Mouse (Mus musculus): ENCODE data around the gene Sbk2. TPM values are rescaled to one million over a fixed set of nuclear protein-coding genes. Genes with fewer than 3 reads are reported as not detected.

Sbk2 gene
- polyA plus RNA-seq, 1 experiment = not detected

DNA sequence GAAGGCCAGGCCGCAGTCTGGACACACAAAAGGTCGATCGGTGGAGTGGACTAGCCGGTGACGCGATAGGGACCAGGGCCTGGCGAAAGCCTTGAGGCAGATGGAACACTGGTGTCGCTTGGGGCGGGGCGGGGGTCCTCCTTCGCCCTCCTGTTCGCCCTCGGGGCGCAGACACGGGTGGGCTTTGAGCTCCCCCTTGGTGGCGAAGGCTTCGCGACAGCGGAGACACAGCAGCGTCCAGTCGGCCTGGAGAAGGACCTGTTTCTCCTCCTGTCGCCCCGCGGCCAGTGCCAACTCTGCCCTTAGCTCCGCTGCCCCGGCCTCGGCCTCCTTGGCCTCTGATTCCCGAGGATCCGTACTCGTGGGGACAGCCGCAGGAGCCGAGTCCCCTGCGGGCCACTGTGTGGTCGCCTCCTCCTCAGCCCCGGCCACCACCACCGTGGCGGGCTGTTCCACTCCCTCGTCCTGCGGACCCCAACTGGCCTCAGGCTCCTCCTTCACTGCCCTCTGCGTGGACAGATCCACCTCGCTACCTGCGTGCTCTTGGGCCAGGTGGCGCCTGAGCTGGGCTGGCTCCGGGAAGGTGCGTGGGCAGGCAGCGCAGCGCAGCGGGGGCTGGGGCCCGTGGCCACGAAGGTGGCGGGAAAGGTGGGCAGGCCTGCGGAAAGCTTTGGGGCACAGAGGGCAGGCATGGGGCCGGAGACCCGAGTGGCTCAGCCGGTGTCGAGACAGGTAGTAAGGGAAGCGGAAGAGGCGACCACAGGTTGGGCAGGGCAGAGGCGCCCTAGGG lies 30.0 kb upstream of the Sbk2 start:
- WGBS = 68% methylated on average over 59 of the region's 59 CpGs
- TF ChIP-seq CTCF (IDR thresholded peaks at IDR 0.05; ENCODE audit: insufficient read depth, low read depth, low read length) = no peak
- no peak for TF ChIP-seq POLR2A (IDR thresholded peaks at IDR 0.05; ENCODE audit: insufficient read depth, low read depth, low read length)
- no peak overlapping the region for H3K4me3 ChIP-seq (ENCODE audit: insufficient read depth, low read depth, low read length)
- H3K27ac ChIP-seq (ENCODE audit: insufficient read depth, low read depth, low read length) = no peak overlapping the region
- peaks cover 28% of the 10 kb centered on the region for H3K4me1 ChIP-seq (ENCODE audit: control insufficient read depth, insufficient read depth, low read length)

DNA sequence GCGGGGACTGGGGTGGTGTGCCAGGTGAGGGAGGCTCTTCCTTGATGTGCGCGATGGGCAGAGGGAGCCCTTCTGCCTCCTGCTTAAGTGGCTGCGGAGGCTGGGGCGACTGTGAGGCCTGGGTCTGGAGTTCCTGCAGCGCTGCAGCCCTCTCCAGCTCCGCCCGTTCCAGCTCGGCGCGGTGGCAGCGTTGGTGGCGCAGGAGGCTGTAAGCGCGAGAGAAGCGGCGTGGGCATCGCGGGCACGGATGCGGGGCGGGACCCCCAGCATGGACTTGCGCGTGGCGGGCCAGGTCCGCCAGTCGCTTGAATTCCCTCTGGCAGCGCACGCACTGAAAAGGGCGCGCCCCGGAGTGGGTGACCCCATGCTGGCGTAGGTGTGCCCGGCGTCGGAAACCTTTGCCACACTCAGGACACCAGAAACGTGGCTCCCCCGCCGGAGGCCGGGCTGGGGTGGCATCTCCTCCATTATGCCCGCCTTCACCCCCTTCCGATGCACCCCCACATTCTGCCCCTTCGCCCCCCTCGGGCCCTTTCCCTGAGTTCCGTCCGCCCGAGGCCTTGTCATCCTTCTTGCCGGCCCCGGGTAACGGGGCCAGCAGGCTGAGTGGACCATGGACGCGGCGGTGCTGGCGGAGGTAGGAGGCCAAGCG lies 29.3 kb upstream of the Sbk2 start:
- Histone ChIP-seq H3K27ac (ENCODE audit: insufficient read depth, low read depth, low read length) (no peak overlapping the region), H3K4me3 (ENCODE audit: insufficient read depth, low read depth, low read length) (no peak overlapping the region), H3K4me1 (ENCODE audit: control insufficient read depth, insufficient read depth, low read length) (peaks cover 28% of the 10 kb centered on the region)
- 65% methylated on average over 55 of the region's 55 CpGs for WGBS
- TF ChIP-seq CTCF (IDR thresholded peaks at IDR 0.05; ENCODE audit: insufficient read depth, low read depth, low read length) (no peak), POLR2A (IDR thresholded peaks at IDR 0.05; ENCODE audit: insufficient read depth, low read depth, low read length) (no peak)

DNA sequence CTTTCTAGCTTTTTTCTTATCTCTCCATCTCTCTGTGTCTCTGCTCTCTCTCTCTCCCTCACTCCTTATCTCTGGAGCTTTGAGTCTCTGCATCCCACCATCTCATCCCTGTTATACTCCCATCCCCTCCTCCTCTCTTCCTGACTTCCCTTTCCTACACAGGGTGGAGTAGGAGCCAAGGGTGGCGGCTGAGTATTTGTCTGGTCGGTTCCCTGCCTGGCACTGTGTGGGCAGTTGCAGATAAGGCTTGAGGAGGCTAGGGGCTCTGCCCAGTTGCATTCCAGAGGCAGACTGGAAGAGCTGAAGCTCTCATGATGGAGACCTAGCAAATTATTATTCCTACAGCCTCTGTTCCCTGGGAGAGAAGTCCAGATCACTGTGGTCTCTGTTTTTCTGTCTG lies 24.0 kb upstream of the Sbk2 start:
- Histone ChIP-seq H3K27ac (ENCODE audit: insufficient read depth, low read depth, low read length) (no peak overlapping the region), H3K4me1 (ENCODE audit: control insufficient read depth, insufficient read depth, low read length) (peaks cover 8% of the 10 kb centered on the region; the same call in 1 of the 2 replicates), H3K4me3 (ENCODE audit: insufficient read depth, low read depth, low read length) (no peak overlapping the region)
- TF ChIP-seq CTCF (IDR thresholded peaks at IDR 0.05; ENCODE audit: insufficient read depth, low read depth, low read length) = no peak
- no peak for TF ChIP-seq POLR2A (IDR thresholded peaks at IDR 0.05; ENCODE audit: insufficient read depth, low read depth, low read length)
- 49% methylated on average over 2 of the region's 2 CpGs for WGBS

DNA sequence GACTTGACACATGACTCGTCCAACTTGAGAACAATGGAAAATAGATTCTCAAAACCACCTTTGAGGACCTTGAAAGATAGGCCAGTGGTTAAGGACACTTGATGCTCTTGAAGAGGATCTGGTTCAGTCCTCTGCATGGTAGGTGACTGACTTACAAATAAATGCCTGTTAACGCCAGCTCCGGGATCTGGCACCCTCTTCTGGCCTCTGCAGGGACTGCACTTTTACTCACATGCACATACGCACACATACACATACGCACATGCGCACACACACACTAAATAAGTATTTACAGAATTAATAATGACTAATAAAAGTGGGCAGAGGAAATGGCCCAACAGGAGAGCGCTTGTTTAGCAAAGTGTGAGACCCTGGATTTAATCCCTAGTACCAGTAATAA lies 12.6 kb upstream of the Sbk2 start:
- H3K4me3 ChIP-seq (ENCODE audit: insufficient read depth, low read depth, low read length) = no peak overlapping the region
- TF ChIP-seq CTCF (IDR thresholded peaks at IDR 0.05; ENCODE audit: insufficient read depth, low read depth, low read length) = no peak
- no peak for TF ChIP-seq POLR2A (IDR thresholded peaks at IDR 0.05; ENCODE audit: insufficient read depth, low read depth, low read length)
- peaks cover 8% of the 10 kb centered on the region for H3K4me1 ChIP-seq (ENCODE audit: control insufficient read depth, insufficient read depth, low read length)
- H3K27ac ChIP-seq (ENCODE audit: insufficient read depth, low read depth, low read length) = no peak overlapping the region
- WGBS = 97% methylated on average over 7 of the region's 7 CpGs

DNA sequence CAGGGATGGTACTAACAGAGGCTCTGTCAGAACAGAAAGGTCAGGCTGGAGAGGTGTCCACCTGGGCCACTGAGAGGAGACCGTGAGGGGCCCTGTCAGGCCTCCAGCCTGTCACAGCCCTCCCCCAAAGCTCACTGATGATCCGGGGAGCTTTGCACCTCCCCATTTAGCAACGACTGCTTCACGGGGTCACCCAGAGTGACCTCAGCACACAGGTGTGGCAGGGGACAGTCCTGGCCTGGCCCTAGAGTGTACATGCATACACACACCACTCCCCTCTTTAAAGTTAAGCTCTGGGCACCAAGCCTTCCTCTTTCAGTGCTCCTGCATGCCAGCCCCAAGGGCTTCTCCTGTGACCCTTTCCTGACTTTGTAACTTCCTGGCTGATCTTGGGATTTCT lies 11.2 kb upstream of the Sbk2 start:
- TF ChIP-seq CTCF (IDR thresholded peaks at IDR 0.05; ENCODE audit: insufficient read depth, low read depth, low read length) (no peak), POLR2A (IDR thresholded peaks at IDR 0.05; ENCODE audit: insufficient read depth, low read depth, low read length) (no peak)
- 64% methylated on average over 4 of the region's 4 CpGs for WGBS
- peaks cover 8% of the 10 kb centered on the region for H3K4me1 ChIP-seq (ENCODE audit: control insufficient read depth, insufficient read depth, low read length)
- H3K4me3 ChIP-seq (ENCODE audit: insufficient read depth, low read depth, low read length) = no peak overlapping the region
- no peak overlapping the region for H3K27ac ChIP-seq (ENCODE audit: insufficient read depth, low read depth, low read length)

DNA sequence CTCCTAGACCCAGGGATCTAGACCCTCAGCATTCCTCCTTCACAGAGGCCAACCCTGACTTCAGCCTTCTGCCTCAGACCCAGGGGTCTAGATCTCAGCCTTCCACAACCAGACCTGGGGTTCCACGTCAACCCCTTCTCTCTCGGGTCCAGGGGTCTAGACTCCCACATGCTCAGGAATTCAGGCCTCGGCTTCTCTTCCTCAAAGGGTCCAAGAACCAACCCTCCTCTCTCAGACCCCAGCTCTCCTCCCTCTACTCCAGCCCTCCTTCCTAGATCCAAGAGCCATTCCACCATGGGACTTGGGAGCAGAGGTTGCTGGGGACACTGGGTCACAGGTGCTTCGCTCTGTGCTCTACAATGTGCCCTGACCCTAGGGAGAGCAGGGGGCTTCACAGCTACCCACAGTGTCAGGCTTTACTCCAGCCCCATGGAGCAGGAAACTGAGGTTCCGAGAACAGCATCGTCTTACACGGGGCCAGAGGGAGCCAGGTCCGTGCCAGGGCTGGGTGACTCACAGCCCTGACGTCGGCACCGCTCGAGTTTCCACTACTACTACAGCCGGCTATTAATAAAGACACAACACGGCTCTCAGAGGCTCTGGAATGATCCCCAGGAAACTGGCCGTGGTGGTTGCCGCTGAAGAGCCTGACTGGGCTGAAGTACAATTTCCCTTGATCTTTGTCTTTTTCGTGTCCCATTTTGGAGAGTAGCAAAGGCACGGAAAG lies 8.3 kb upstream of the Sbk2 start:
- no peak overlapping the region for H3K27ac ChIP-seq (ENCODE audit: insufficient read depth, low read depth, low read length)
- no peak for TF ChIP-seq POLR2A (IDR thresholded peaks at IDR 0.05; ENCODE audit: insufficient read depth, low read depth, low read length)
- no peak for TF ChIP-seq CTCF (IDR thresholded peaks at IDR 0.05; ENCODE audit: insufficient read depth, low read depth, low read length)
- WGBS = 52% methylated on average over 18 of the region's 18 CpGs
- H3K4me3 ChIP-seq (ENCODE audit: insufficient read depth, low read depth, low read length) = no peak overlapping the region
- H3K4me1 ChIP-seq (ENCODE audit: control insufficient read depth, insufficient read depth, low read length) = peaks cover 8% of the 10 kb centered on the region

DNA sequence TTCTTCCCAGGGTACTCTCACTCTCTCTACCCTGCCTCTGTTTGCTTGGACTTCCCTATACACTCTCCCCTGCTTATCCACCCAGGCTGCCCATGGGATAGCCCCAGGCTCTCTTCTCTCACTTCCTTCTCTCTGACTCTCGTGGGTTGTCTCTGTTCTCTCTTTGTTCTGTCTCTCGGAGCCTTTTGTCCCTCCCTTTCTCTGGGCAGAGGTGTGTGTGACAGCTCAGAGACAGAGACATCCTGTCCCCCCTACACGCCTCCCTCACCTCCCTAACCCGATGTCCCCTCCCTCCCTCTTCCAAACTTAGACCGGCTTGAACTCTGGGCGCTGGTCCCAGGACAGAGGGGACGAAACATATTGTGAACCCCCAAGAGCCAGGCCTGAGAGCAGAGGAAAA lies 7.5 kb upstream of the Sbk2 start:
- H3K27ac ChIP-seq (ENCODE audit: insufficient read depth, low read depth, low read length) = no peak overlapping the region
- no peak for TF ChIP-seq POLR2A (IDR thresholded peaks at IDR 0.05; ENCODE audit: insufficient read depth, low read depth, low read length)
- no peak for TF ChIP-seq CTCF (IDR thresholded peaks at IDR 0.05; ENCODE audit: insufficient read depth, low read depth, low read length)
- WGBS = 41% methylated on average over 7 of the region's 7 CpGs
- no peak overlapping the region for H3K4me3 ChIP-seq (ENCODE audit: insufficient read depth, low read depth, low read length)
- H3K4me1 ChIP-seq (ENCODE audit: control insufficient read depth, insufficient read depth, low read length) = peaks cover 8% of the 10 kb centered on the region

DNA sequence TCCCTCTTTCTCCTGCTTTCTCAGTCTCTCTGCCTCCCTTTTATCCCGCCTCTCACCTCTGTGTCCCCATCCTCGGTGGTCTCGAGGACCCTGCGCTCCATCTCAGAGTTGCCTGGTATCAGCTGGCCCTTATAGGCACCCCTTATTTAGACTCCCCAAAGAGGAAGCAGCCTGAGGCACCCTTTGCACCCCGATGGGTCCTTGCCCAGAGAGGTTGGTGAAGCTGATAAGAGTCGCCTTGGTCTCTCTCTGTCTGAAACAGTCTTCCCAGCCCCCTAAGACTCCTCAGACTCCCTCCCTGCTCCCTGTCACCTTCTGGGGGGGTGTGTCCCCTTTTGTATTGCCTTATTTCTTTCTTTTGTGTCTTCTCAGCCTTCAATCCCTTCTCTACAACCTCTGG lies 6.9 kb upstream of the Sbk2 start, which contains the start of gene Sbk3:
TSS of gene Sbk3 (minus strand) at position 101 of the 400 bp plus-strand sequence.
- H3K4me1 ChIP-seq (ENCODE audit: control insufficient read depth, insufficient read depth, low read length) = peaks cover 8% of the 10 kb centered on the region
- no peak within 1 kb of the TSS for H3K4me3 ChIP-seq (ENCODE audit: insufficient read depth, low read depth, low read length)
- no peak within 1 kb of the TSS for H3K27ac ChIP-seq (ENCODE audit: insufficient read depth, low read depth, low read length)
- whole genome bisulfite sequencing = 37% methylated on average over 6 of the region's 6 CpGs
- TF ChIP-seq POLR2A (IDR thresholded peaks at IDR 0.05; ENCODE audit: insufficient read depth, low read depth, low read length) (no peak), CTCF (IDR thresholded peaks at IDR 0.05; ENCODE audit: insufficient read depth, low read depth, low read length) (no peak)

DNA sequence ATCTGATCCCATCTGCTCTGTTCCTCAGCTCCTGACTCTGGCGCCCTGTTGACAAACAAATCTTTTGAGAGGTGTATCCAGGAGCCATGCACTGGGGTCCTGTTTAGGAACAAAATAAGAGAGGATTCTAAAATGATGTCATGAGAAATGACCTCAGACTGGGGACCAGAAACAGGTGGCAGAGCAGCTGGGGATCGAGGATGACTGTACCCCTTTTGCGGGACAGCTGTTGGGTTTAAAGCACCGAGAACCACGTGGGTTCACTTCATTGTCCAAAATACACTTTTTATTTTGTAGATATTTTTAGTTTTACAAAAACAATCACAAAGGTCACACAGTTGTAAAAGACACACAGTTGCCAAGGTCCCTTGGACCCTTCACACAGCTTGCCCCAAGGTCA lies 782 bp upstream of the Sbk2 start:
- H3K27ac ChIP-seq (ENCODE audit: insufficient read depth, low read depth, low read length) = no peak overlapping the region
- no peak for TF ChIP-seq CTCF (IDR thresholded peaks at IDR 0.05; ENCODE audit: insufficient read depth, low read depth, low read length)
- TF ChIP-seq POLR2A (IDR thresholded peaks at IDR 0.05; ENCODE audit: insufficient read depth, low read depth, low read length) = no peak
- WGBS = 86% methylated on average over 5 of the region's 5 CpGs
- peaks cover 4% of the 10 kb centered on the region for H3K4me1 ChIP-seq (ENCODE audit: control insufficient read depth, insufficient read depth, low read length)
- H3K4me3 ChIP-seq (ENCODE audit: insufficient read depth, low read depth, low read length) = no peak overlapping the region
